Mouse (Mus musculus) liver, embryonic 14.5 days (tissue): ENCODE measurements around the gene Clec18a.

ENCODE experiments used
- CTCF ChIP-seq: IDR thresholded peaks from 2 replicates; pipeline ENCODE4 v1.5.1; 2016; ENCODE audit warnings: antibody characterized with exemption, low read depth, control low read depth
- EP300 ChIP-seq: IDR thresholded peaks from 2 replicates; pipeline ENCODE4 v1.6.1; 2016; ENCODE audit warnings: antibody characterized with exemption, low read depth

GRCm38 (mm10) chr8:111061688-111062071 lies 30.5 kb downstream of the Clec18a start:
- TF ChIP-seq EP300 (no peak), CTCF (no peak)
